Mouse (Mus musculus): ENCODE measurements around the gene Map3k4. TPM values are rescaled to one million over a fixed set of nuclear protein-coding genes. Genes with fewer than 3 reads are reported as not detected.

The Map3k4 gene
- polyA plus RNA-seq (2011; ENCODE audit: insufficient read depth, insufficient read length, low replicate concordance, missing spikeins), result 5.3 and 14.4 TPM in 2 replicates

GRCm38 (mm10) chr17:12318663-12319201 lies at the start of gene Map3k4:
Gene Map3k4, minus strand, starts transcription at chr17:12318796.
- H3K27ac ChIP-seq (ENCODE audit: control insufficient read depth, insufficient read depth, low read depth, low read length, poor library complexity), result peak within 1 kb of the TSS; percentile 20; the same call in 1 of the 2 replicates
- under 1% methylated on average over 39 of the region's 39 CpGs for WGBS
- TF ChIP-seq POLR2A (IDR thresholded peaks at IDR 0.05; ENCODE audit: borderline replicate concordance, control insufficient read depth, low read depth, low read length), result peak; percentile 84; the same call in 1 of the 2 replicates
- TF ChIP-seq CTCF (IDR thresholded peaks at IDR 0.05; ENCODE audit: control insufficient read depth, insufficient read depth, low read length), result 0 out of 2 replicates have a peak, but pooled peaks have one; percentile 3
- H3K4me1 ChIP-seq (ENCODE audit: control insufficient read depth, insufficient read depth, low read length), result peaks cover 4% of the 10 kb centered on the region
- H3K4me3 ChIP-seq (replicated peaks; ENCODE audit: control insufficient read depth, low read depth, low read length), result peak within 1 kb of the TSS; percentile 92

GRCm38 (mm10) chr17:12367373-12367930 lies 48.9 kb upstream of the Map3k4 start:
- WGBS, result 29% methylated on average over 5 of the region's 5 CpGs
- H3K4me1 ChIP-seq (ENCODE audit: control insufficient read depth, insufficient read depth, low read length), result peaks cover 4% of the 10 kb centered on the region
- H3K27ac ChIP-seq (ENCODE audit: control insufficient read depth, insufficient read depth, low read depth, low read length, poor library complexity), result no peak overlapping the region
- TF ChIP-seq POLR2A (IDR thresholded peaks at IDR 0.05; ENCODE audit: borderline replicate concordance, control insufficient read depth, low read depth, low read length) (no peak), CTCF (IDR thresholded peaks at IDR 0.05; ENCODE audit: control insufficient read depth, insufficient read depth, low read length) (peak; percentile 61; the same call in 1 of the 2 replicates)
- H3K4me3 ChIP-seq (replicated peaks; ENCODE audit: control insufficient read depth, low read depth, low read length), result no peak overlapping the region

GRCm38 (mm10) chr17:12364426-12364735 lies 45.8 kb upstream of the Map3k4 start:
- H3K4me3 ChIP-seq (replicated peaks; ENCODE audit: control insufficient read depth, low read depth, low read length), result peak overlapping the region; percentile 36
- TF ChIP-seq POLR2A (IDR thresholded peaks at IDR 0.05; ENCODE audit: borderline replicate concordance, control insufficient read depth, low read depth, low read length) (no peak), CTCF (IDR thresholded peaks at IDR 0.05; ENCODE audit: control insufficient read depth, insufficient read depth, low read length) (no peak)
- no peak overlapping the region; the same call in 1 of the 2 replicates for H3K27ac ChIP-seq (ENCODE audit: control insufficient read depth, insufficient read depth, low read depth, low read length, poor library complexity)
- peaks cover 2% of the 10 kb centered on the region; the same call in 1 of the 2 replicates for H3K4me1 ChIP-seq (ENCODE audit: control insufficient read depth, insufficient read depth, low read length)
- 39% methylated on average over 8 of the region's 8 CpGs for WGBS

GRCm38 (mm10) chr17:12363601-12364425 lies 45.2 kb upstream of the Map3k4 start:
- WGBS, result 28% methylated on average over 11 of the region's 11 CpGs
- Histone ChIP-seq H3K4me3 (replicated peaks; ENCODE audit: control insufficient read depth, low read depth, low read length) (peak overlapping the region; percentile 36), H3K27ac (ENCODE audit: control insufficient read depth, insufficient read depth, low read depth, low read length, poor library complexity) (no peak overlapping the region), H3K4me1 (ENCODE audit: control insufficient read depth, insufficient read depth, low read length) (peaks cover 2% of the 10 kb centered on the region; the same call in 1 of the 2 replicates)
- TF ChIP-seq POLR2A (IDR thresholded peaks at IDR 0.05; ENCODE audit: borderline replicate concordance, control insufficient read depth, low read depth, low read length), result no peak
- TF ChIP-seq CTCF (IDR thresholded peaks at IDR 0.05; ENCODE audit: control insufficient read depth, insufficient read depth, low read length), result no peak

GRCm38 (mm10) chr17:12359876-12360275 lies 41.3 kb upstream of the Map3k4 start:
- Histone ChIP-seq H3K4me1 (ENCODE audit: control insufficient read depth, insufficient read depth, low read length) (peaks cover 2% of the 10 kb centered on the region; the same call in 1 of the 2 replicates), H3K4me3 (replicated peaks; ENCODE audit: control insufficient read depth, low read depth, low read length) (no peak overlapping the region), H3K27ac (ENCODE audit: control insufficient read depth, insufficient read depth, low read depth, low read length, poor library complexity) (no peak overlapping the region)
- WGBS, result 75% methylated on average over 15 of the region's 15 CpGs
- TF ChIP-seq CTCF (IDR thresholded peaks at IDR 0.05; ENCODE audit: control insufficient read depth, insufficient read depth, low read length) (no peak), POLR2A (IDR thresholded peaks at IDR 0.05; ENCODE audit: borderline replicate concordance, control insufficient read depth, low read depth, low read length) (no peak)

- Histone ChIP-seq H3K4me3 (replicated peaks; ENCODE audit: control insufficient read depth, low read depth, low read length) (no peak overlapping the region), H3K27ac (ENCODE audit: control insufficient read depth, insufficient read depth, low read depth, low read length, poor library complexity) (no peak overlapping the region), H3K4me1 (ENCODE audit: control insufficient read depth, insufficient read depth, low read length) (no peaks in the 10 kb centered on the region; the same call in 1 of the 2 replicates)
- TF ChIP-seq POLR2A (IDR thresholded peaks at IDR 0.05; ENCODE audit: borderline replicate concordance, control insufficient read depth, low read depth, low read length) (no peak), CTCF (IDR thresholded peaks at IDR 0.05; ENCODE audit: control insufficient read depth, insufficient read depth, low read length) (no peak)
- 27% methylated on average over 1 of the region's 1 CpGs for WGBS
Measured at GRCm38 (mm10) chr17:12352781-12353180, 34.2 kb upstream of the Map3k4 start.

- WGBS, result 76% methylated on average over 6 of the region's 6 CpGs
- TF ChIP-seq CTCF (IDR thresholded peaks at IDR 0.05; ENCODE audit: control insufficient read depth, insufficient read depth, low read length) (no peak), POLR2A (IDR thresholded peaks at IDR 0.05; ENCODE audit: borderline replicate concordance, control insufficient read depth, low read depth, low read length) (no peak)
- no peak overlapping the region for H3K27ac ChIP-seq (ENCODE audit: control insufficient read depth, insufficient read depth, low read depth, low read length, poor library complexity)
Measured at GRCm38 (mm10) chr17:12351564-12351963, 33.0 kb upstream of the Map3k4 start.

GRCm38 (mm10) chr17:12347462-12347861 lies 28.9 kb upstream of the Map3k4 start:
- TF ChIP-seq CTCF (IDR thresholded peaks at IDR 0.05; ENCODE audit: control insufficient read depth, insufficient read depth, low read length) (no peak), POLR2A (IDR thresholded peaks at IDR 0.05; ENCODE audit: borderline replicate concordance, control insufficient read depth, low read depth, low read length) (no peak)
- Histone ChIP-seq H3K27ac (ENCODE audit: control insufficient read depth, insufficient read depth, low read depth, low read length, poor library complexity) (no peak overlapping the region), H3K4me3 (replicated peaks; ENCODE audit: control insufficient read depth, low read depth, low read length) (no peak overlapping the region), H3K4me1 (ENCODE audit: control insufficient read depth, insufficient read depth, low read length) (no peaks in the 10 kb centered on the region; the same call in 1 of the 2 replicates)
- WGBS, result 45% methylated on average over 1 of the region's 1 CpGs

More at GRCm38 (mm10) chr17:12351564-12351963, 33.0 kb upstream of the Map3k4 start:
- no peak overlapping the region for H3K4me3 ChIP-seq (replicated peaks; ENCODE audit: control insufficient read depth, low read depth, low read length)
- H3K4me1 ChIP-seq (ENCODE audit: control insufficient read depth, insufficient read depth, low read length), result no peaks in the 10 kb centered on the region; the same call in 1 of the 2 replicates
